Mouse (Mus musculus) right cerebral cortex, adult 18-20 months (tissue): ENCODE measurements around the gene Nadsyn1.

Experiments
- DNase-seq: peaks from one replicate; pipeline ENCODE4 v3.0.0; 2022; ENCODE audit warnings: mixed read lengths

The Nadsyn1 gene

DNA sequence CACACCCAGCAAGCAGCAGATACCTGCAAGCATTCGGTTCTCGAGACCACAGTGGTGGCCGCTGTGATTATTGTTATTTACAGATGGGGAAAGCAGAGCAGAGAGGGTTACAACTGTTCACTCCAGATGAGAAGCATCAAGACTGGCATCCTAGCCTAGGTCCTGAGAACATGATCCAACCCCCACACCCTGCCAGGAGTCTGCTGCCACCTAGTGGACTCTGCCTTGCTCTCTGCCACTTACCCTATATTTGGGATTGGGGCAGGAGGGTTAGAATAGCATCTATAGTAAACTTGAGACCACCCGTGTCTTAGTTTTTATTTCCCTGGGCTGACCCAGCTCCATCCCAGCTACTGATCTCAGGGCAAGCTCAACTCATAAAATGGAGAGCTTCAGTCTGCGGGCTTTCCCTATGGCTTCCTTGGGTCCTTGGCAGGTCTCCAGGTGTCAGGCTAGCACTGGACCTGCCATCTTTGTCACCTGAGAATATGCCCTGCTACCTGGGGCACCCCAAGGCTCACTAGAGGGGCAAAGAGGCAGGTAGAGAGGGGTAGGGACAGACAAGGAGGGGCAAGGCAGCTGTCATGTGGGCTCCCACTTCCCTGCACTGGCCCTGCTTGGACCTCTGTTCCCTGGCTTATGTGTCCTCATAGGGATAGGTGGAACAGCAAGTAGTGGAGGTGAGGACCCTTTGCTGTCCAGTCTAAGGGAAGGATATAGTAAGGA, 68.5 kb downstream of the Nadsyn1 start:
- peak; percentile 62 for DNase-seq

GRCm38 (mm10) chr7:143752606-143753005, 70.0 kb downstream of the Nadsyn1 start:
- no peak for DNase-seq

DNA sequence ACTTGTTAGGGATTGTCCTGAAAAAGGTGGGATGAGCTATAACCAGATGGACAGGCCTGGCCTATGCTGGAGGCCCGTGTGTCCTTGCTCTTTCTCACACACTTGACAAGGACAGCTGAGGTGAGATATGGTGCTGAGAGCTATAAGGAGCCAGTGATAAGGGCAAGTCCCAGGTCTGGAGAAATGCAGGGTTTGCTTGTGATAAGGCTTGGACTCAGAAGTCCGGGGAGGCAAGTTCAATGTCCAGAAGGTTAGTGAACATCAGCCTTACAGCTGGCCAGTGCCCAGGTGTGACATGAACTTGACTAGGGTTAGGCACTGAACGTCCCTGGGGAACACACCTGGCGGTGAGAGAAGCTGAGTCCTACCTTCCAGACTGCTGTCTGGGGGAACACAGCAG, 70.6 kb downstream of the Nadsyn1 start:
- no peak for DNase-seq

DNA sequence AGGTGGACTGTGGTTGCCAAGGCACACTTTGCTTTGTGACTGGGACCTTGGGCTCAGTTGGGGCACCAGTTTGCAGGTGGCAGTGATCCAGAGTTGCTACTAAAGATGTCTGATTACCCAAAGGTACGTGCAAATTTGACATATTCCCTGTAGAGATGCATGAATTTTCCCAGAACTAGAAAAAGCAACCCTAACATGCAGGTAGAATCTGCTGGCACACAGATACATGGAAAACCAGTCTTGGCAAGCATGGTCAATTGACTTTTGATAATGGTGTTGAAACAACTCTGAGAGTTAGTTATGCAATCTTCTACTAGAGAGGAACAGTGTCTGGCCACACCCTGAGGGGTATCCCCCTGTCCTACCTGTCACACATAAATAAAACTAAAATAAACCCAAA, 71.3 kb downstream of the Nadsyn1 start:
- no peak for DNase-seq

GRCm38 (mm10) chr7:143749045-143749444, 73.6 kb downstream of the Nadsyn1 start:
- DNase-seq = no peak

DNA sequence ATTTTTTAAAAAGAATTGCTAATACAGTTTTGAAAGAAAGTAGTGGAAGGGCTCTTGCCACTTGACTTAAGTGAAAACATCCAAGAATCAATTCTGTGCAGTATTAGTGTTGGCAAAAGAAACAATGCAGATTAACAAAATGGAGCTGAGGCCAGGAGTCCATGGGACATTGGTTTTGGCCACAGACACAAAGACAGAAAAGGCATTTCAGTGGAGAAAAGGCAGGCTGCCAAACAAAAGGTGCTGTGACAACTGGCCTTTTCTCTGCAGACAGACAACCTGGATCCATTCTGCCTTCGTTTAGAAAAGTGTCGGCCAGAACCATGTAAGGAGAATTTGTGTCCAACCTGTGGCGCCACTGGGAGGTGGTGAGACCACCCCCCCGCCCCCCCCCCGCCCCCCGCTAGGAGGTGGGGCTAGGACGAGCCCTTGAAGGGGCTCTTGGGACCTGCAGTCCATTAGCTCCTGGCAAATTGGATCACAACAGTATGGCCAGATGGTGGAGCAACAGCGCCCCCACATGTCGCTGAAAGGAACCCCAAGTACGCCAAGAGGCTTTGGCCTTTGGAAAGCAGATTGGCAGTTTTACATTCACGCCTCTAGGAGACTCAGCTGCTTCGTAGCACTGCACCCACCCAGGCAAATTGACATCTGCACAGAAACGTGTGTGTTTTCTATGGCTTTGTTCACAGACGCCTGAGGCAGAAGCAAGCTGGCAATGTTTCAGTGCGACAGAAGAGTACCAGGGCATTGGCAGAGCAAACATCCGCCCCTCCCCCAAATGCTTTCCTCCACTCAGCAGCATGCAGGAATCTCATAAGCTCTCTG, 74.4 kb downstream of the Nadsyn1 start:
- peak; percentile 88 for DNase-seq
